Mouse (Mus musculus): ENCODE data around the gene Tuba1a. TPM values are rescaled to one million over a fixed set of nuclear protein-coding genes. Genes with fewer than 3 reads are reported as not detected.

The Tuba1a gene
- polyA plus RNA-seq (2012; rRNA removed): 10,267 and 11,281 TPM in 2 replicates

DNA sequence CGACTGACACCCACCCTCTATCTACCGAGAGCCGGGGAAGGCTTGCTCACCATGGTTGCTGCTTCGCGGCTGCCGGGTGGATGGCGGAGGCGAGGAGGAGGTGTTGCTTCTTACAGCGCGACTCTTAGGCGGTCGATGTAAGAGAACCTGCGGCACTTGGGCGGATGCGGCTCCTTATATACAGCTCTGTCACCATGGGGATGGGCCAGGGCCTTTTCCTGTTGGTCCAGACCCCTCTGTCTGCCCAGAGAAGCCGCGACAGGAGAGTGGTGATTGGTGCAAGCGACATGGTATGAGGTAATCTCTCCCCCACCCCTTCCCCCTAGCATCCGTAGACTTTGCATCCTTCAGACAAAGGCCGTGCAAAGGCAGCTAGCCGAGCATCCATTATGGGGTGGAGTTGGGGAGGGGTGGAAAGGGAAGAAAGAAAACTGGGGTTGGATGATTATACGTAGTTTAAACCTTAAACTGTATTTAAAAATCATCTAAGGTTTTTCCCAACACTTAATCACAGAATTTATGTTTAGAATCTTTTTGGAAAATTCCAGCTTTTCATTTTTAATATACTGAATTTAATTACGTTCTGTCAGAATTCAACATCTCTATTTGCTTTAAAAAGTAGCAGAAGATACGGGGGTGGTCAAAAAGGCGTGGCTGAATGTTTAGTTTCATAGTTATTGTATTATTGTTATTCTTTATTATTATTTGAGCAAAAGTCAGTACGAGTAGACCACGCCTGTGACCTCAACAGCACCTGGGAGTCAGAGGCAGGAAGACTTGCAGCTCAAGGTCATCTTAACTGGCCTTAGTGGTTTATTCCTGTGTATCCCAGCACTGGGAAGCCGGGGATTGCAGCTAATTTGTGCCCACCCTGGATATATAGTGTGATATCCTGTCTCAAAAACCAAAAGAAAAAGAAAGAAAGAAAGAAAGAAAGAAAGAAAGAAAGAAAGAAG, at the start of gene Tuba1a, which contains the start of gene Gm49450:
Gene Tuba1a (minus strand): TSS at position 303 of the 956 bp plus-strand sequence.
Gene Gm49450 (minus strand): TSS at position 151 of the 956 bp plus-strand sequence.

DNA sequence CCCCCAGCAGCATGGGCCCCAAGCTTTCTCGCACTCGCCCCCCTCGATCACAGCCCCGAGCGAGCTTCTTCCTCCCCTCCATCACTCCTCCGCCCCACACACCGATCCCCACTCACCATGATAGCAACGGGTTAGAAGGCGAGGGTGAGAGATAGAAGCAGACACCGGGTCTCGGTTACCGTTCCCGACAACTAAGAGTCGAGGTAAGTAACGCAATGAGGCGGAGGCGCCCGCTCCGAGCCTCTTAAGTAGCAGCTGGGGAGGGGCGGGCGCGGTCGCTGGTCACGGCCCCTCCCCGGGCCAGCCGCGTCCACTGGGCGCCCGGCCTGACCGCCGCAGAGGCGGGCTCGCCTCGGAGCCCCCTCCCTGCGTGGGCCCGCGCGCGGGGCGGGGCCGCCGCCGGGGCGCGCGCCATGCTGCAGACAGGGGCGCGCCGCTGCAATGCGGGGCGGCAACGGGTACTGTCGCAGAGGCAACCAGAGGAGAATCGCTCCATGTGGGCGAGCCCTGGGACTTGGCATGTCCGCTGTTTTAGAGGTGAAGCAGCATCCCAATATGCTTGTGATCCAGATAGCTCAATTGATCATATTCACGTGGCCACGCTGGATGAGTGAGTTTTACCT, 19.2 kb downstream of the Tuba1a start, which contains the start of gene Tuba1b:
Gene Tuba1b (minus strand): TSS at position 349 of the 623 bp plus-strand sequence.

DNA sequence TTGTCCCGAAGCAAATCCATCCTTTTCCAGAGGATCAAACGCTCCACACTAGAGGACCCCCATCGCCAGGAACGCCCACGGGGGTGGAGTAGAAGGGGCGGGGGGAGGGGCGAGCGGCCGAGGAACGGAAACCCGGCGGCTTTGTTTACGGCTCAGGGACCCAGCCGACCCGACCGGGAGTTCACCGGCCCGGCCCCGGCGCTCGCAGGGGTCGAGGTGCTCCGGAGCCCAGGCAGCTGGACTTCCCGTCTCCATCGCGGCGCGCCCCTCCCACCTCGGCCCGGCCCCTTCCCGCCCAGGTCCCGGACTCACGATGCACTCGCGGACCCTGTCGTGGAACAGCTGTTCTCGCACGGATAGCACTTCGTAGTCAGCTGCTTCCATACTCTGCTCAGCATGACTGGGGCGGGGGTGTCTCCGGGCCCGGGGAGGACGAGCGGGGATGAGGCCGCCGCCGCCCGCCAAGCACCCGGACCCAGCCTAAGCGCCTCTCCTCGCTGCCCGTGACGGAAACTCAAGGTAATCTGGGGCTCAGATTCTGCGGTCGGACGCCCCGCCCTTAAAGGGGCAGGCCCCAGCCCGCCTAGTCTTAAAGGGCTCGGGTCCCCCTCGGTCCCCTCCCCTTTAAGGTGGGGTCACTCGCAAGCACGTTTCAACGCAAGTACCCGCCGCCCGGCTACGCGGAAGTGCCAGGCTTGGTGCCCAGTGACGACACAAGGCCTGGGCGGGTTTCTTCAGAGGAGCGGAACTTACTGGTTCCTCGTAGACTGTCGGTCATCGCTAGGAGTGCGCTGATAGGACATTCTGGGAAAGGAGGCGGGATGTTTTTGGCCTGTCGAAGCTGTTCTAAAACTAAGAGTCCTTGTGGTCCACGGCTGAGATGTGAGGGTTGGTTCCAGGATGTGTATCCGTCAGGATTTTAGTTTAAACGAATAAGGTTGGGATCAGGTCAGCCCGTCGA, 35.7 kb downstream of the Tuba1a start, which contains the start of gene Lmbr1l:
Gene Lmbr1l (minus strand): TSS at position 694 of the 961 bp plus-strand sequence.

Other genes starting within 250 kb of the Tuba1a start
- 6.0 and 6.1 TPM in 2 replicates for gene Ccdc65, start 245.5 kb downstream of the Tuba1a start, polyA plus RNA-seq (2012; rRNA removed)
- 3.0 and 6.1 TPM in 2 replicates for gene Fkbp11, start 225.5 kb downstream of the Tuba1a start, polyA plus RNA-seq (2012; rRNA removed)
- 164 and 198 TPM in 2 replicates for gene Arf3, start 190.5 kb downstream of the Tuba1a start, polyA plus RNA-seq (2012; rRNA removed)
- gene Wnt10b, start 175.6 kb downstream of the Tuba1a start, polyA plus RNA-seq (2012; rRNA removed): 0.35 and 1.4 TPM in 2 replicates
- gene Wnt1, start 163.8 kb downstream of the Tuba1a start, polyA plus RNA-seq (2012; rRNA removed): 0.19 and 0.21 TPM in 2 replicates
- gene Ddn, start 144.2 kb downstream of the Tuba1a start, polyA plus RNA-seq (2012; rRNA removed): 10.6 and 13.2 TPM in 2 replicates
- 62.9 and 66.0 TPM in 2 replicates for gene Prkag1, start 122.2 kb downstream of the Tuba1a start, polyA plus RNA-seq (2012; rRNA removed)
- gene Kmt2d, start 82.5 kb downstream of the Tuba1a start, polyA plus RNA-seq (2012; rRNA removed): 21.3 and 24.1 TPM in 2 replicates
- gene Rhebl1, start 59.2 kb downstream of the Tuba1a start, polyA plus RNA-seq (2012; rRNA removed): 47.9 and 49.9 TPM in 2 replicates
- gene Dhh, start 55.2 kb downstream of the Tuba1a start, polyA plus RNA-seq (2012; rRNA removed): 0.39 and 1.5 TPM in 2 replicates
- 75.4 and 86.9 TPM in 2 replicates for gene Lmbr1l, start 35.5 kb downstream of the Tuba1a start, polyA plus RNA-seq (2012; rRNA removed)
- gene Tuba1b, start 19.1 kb downstream of the Tuba1a start, polyA plus RNA-seq (2012; rRNA removed): 1,779 and 1,791 TPM in 2 replicates
- gene Gm49450, start 152 bp downstream of the Tuba1a start, polyA plus RNA-seq (2012; rRNA removed): 384 and 475 TPM in 2 replicates
- gene Tuba1c, start 76.2 kb upstream of the Tuba1a start, polyA plus RNA-seq (2012; rRNA removed): 32.6 and 36.8 TPM in 2 replicates
- gene Prph, start 101.5 kb upstream of the Tuba1a start, polyA plus RNA-seq (2012; rRNA removed): 7.2 and 58.2 TPM in 2 replicates
- gene Troap, start 120.9 kb upstream of the Tuba1a start, polyA plus RNA-seq (2012; rRNA removed): 5.7 and 7.4 TPM in 2 replicates
- 4.2 and 4.5 TPM in 2 replicates for gene C1ql4, start 134.1 kb upstream of the Tuba1a start, polyA plus RNA-seq (2012; rRNA removed)
- 0.54 and 0.68 TPM in 2 replicates for gene Dnajc22, start 139.5 kb upstream of the Tuba1a start, polyA plus RNA-seq (2012; rRNA removed)
- gene Spats2, start 172.2 kb upstream of the Tuba1a start, polyA plus RNA-seq (2012; rRNA removed): 37.9 and 39.9 TPM in 2 replicates